Mouse (Mus musculus) forebrain, embryonic 13.5 days (tissue): ENCODE data around the gene Tgfbr3l. TPM values are rescaled to one million over a fixed set of nuclear protein-coding genes. Genes with fewer than 3 reads are reported as not detected.

Source experiments
- ATAC-seq: fragments of 200-750 bp; cut with Nextera tagmentation; 2 replicates; pipeline ENCODE4 v1.8.0; 2017
- H3K27ac ChIP-seq: fragments of 300-500 bp; sonication (generic); 2 replicates; pipeline ENCODE4 v1.5.1; 2015; ENCODE audit warnings: inconsistent platforms, mild to moderate bottlenecking, moderate library complexity
- H3K27me3 ChIP-seq: fragments of 300-500 bp; sonication (generic); 2 replicates; pipeline ENCODE4 v1.6.1; 2015; ENCODE audit warnings: mild to moderate bottlenecking, inconsistent platforms
- H3K36me3 ChIP-seq: fragments of 300-500 bp; sonication (generic); 2 replicates; pipeline ENCODE4 v1.6.1; 2015; ENCODE audit warnings: mild to moderate bottlenecking, inconsistent platforms; ENCODE audit not compliant: poor library complexity, severe bottlenecking
- H3K4me1 ChIP-seq: fragments of 300-500 bp; sonication (generic); 2 replicates; pipeline ENCODE4 v1.6.1; 2015; ENCODE audit warnings: inconsistent platforms
- H3K4me2 ChIP-seq: fragments of 300-500 bp; sonication (generic); 2 replicates; pipeline ENCODE4 v1.6.1; 2015; ENCODE audit warnings: inconsistent platforms, mild to moderate bottlenecking, moderate library complexity
- H3K4me3 ChIP-seq: fragments of 300-500 bp; sonication (generic); 2 replicates; pipeline ENCODE4 v1.5.1; 2015; ENCODE audit warnings: mild to moderate bottlenecking, inconsistent platforms
- H3K9ac ChIP-seq: fragments of 300-500 bp; sonication (generic); 2 replicates; pipeline ENCODE4 v1.6.1; 2015; ENCODE audit warnings: mild to moderate bottlenecking, inconsistent platforms
- H3K9me3 ChIP-seq: fragments of 300-500 bp; sonication (generic); replicated peaks from 2 replicates; pipeline ENCODE4 v1.6.1; 2016; ENCODE audit warnings: inconsistent platforms
- WGBS: fragments of 180-500 bp; shearing (Covaris S2); methylation state at CpG from one replicate; pipeline ENCODE4 v1.1.7; 2015; 5-methylcytosine and 5-hydroxymethylcytosine counted together
- polyA plus RNA-seq: library from polyadenylated mRNA; unstranded; fragments of >200 nt; fragmentation: Nextera tagmentation; extraction: Ambion mirVana; gene quantifications from 2 replicates; pipeline ENCODE4 v1.2.1, GENCODE M21; 2015

Tgfbr3l gene
- polyA plus RNA-seq, 1 experiment from 2014 or later: 4.1 TPM

GRCm38 (mm10) chr8:4216791-4217621, 31.0 kb upstream of the Tgfbr3l start, which contains the start of gene Prr36:
Gene Prr36, minus strand, starts transcription at chr8:4217459.
- Histone ChIP-seq H3K27ac (peak within 1 kb of the TSS; percentile 94), H3K9ac (peak within 1 kb of the TSS; percentile 95), H3K36me3 (peaks cover 15% of the 10 kb centered on the region), H3K27me3 (no peaks in the 10 kb centered on the region), H3K4me1 (peaks cover 35% of the 10 kb centered on the region), H3K4me3 (peak within 1 kb of the TSS; percentile 74), H3K4me2 (peak within 1 kb of the TSS; percentile 88), H3K9me3 (no peaks in the 10 kb centered on the region)
- WGBS: under 1% methylated on average over 44 of the region's 44 CpGs
- ATAC-seq: peak; percentile 92

- no peak for ATAC-seq
- WGBS: 98% methylated on average over 3 of the region's 3 CpGs
Measured at GRCm38 (mm10) chr8:4219617-4220016, 28.4 kb upstream of the Tgfbr3l start.

GRCm38 (mm10) chr8:4222059-4222458, 26.0 kb upstream of the Tgfbr3l start:
- Histone ChIP-seq H3K36me3 (no peaks in the 10 kb centered on the region), H3K4me2 (no peak overlapping the region), H3K9me3 (no peaks in the 10 kb centered on the region), H3K9ac (no peak overlapping the region), H3K27ac (no peak overlapping the region), H3K27me3 (peaks cover 19% of the 10 kb centered on the region), H3K4me1 (peaks cover 6% of the 10 kb centered on the region; the same call in 1 of the 2 replicates), H3K4me3 (no peak overlapping the region)
- ATAC-seq: no peak

More at GRCm38 (mm10) chr8:4219617-4220016, 28.4 kb upstream of the Tgfbr3l start:
- Histone ChIP-seq H3K4me2 (no peak overlapping the region), H3K27me3 (no peaks in the 10 kb centered on the region; the same call in 1 of the 2 replicates), H3K4me3 (no peak overlapping the region), H3K27ac (no peak overlapping the region), H3K9ac (no peak overlapping the region), H3K4me1 (peaks cover 15% of the 10 kb centered on the region), H3K36me3 (peaks cover 9% of the 10 kb centered on the region), H3K9me3 (no peaks in the 10 kb centered on the region)

GRCm38 (mm10) chr8:4226323-4226722, 21.7 kb upstream of the Tgfbr3l start:
- peak overlapping the region; percentile 9; the same call in 1 of the 2 replicates for H3K9ac ChIP-seq
- 30% methylated on average over 4 of the region's 4 CpGs for WGBS
- no peaks in the 10 kb centered on the region for H3K36me3 ChIP-seq
- H3K4me1 ChIP-seq: peaks cover 6% of the 10 kb centered on the region; the same call in 1 of the 2 replicates
- H3K27me3 ChIP-seq: peaks cover 30% of the 10 kb centered on the region
- peak overlapping the region; percentile 9; the same call in 1 of the 2 replicates for H3K4me3 ChIP-seq
- H3K9me3 ChIP-seq: no peaks in the 10 kb centered on the region
- H3K4me2 ChIP-seq: peak overlapping the region; percentile 49
- ATAC-seq: 0 out of 2 replicates have a peak, but pooled peaks have one; percentile 16
- H3K27ac ChIP-seq: no peak overlapping the region

GRCm38 (mm10) chr8:4226739-4227347, 21.2 kb upstream of the Tgfbr3l start, which contains the start of gene Lrrc8e:
Gene Lrrc8e, plus strand, starts transcription at chr8:4226827.
- Histone ChIP-seq H3K36me3 (no peaks in the 10 kb centered on the region), H3K27me3 (peaks cover 30% of the 10 kb centered on the region), H3K27ac (no peak within 1 kb of the TSS), H3K4me2 (peak within 1 kb of the TSS; percentile 49), H3K9me3 (no peaks in the 10 kb centered on the region), H3K4me3 (peak within 1 kb of the TSS; percentile 9), H3K9ac (peak within 1 kb of the TSS; percentile 9; the same call in 1 of the 2 replicates), H3K4me1 (peaks cover 6% of the 10 kb centered on the region; the same call in 1 of the 2 replicates)
- WGBS: 2% methylated on average over 33 of the region's 33 CpGs
- 0 out of 2 replicates have a peak, but pooled peaks have one; percentile 33 for ATAC-seq

GRCm38 (mm10) chr8:4227919-4228318, 20.1 kb upstream of the Tgfbr3l start:
- ATAC-seq: no peak
- Histone ChIP-seq H3K27ac (no peak overlapping the region), H3K36me3 (no peaks in the 10 kb centered on the region), H3K4me3 (no peak overlapping the region), H3K27me3 (peaks cover 30% of the 10 kb centered on the region), H3K9me3 (no peaks in the 10 kb centered on the region), H3K9ac (no peak overlapping the region), H3K4me1 (peaks cover 6% of the 10 kb centered on the region; the same call in 1 of the 2 replicates), H3K4me2 (no peak overlapping the region)
- 93% methylated on average over 4 of the region's 4 CpGs for WGBS

GRCm38 (mm10) chr8:4229784-4230183, 18.2 kb upstream of the Tgfbr3l start:
- no peak overlapping the region for H3K9ac ChIP-seq
- 64% methylated on average over 5 of the region's 5 CpGs for WGBS
- no peaks in the 10 kb centered on the region for H3K36me3 ChIP-seq
- no peak overlapping the region for H3K4me3 ChIP-seq
- no peak overlapping the region for H3K4me2 ChIP-seq
- H3K4me1 ChIP-seq: peaks cover 6% of the 10 kb centered on the region; the same call in 1 of the 2 replicates
- no peaks in the 10 kb centered on the region for H3K9me3 ChIP-seq
- no peak for ATAC-seq
- H3K27ac ChIP-seq: no peak overlapping the region
- peaks cover 29% of the 10 kb centered on the region for H3K27me3 ChIP-seq

- no peak overlapping the region for H3K27ac ChIP-seq
- H3K4me1 ChIP-seq: peaks cover 6% of the 10 kb centered on the region; the same call in 1 of the 2 replicates
- H3K4me2 ChIP-seq: no peak overlapping the region
- ATAC-seq: no peak
- no peaks in the 10 kb centered on the region for H3K9me3 ChIP-seq
- H3K9ac ChIP-seq: no peak overlapping the region
- peaks cover 24% of the 10 kb centered on the region for H3K27me3 ChIP-seq
- no peaks in the 10 kb centered on the region for H3K36me3 ChIP-seq
- WGBS: 66% methylated on average over 10 of the region's 10 CpGs
- no peak overlapping the region for H3K4me3 ChIP-seq
Measured at GRCm38 (mm10) chr8:4230612-4231351, 17.2 kb upstream of the Tgfbr3l start.

GRCm38 (mm10) chr8:4237814-4238433, 10.1 kb upstream of the Tgfbr3l start:
- H3K4me3 ChIP-seq: peak overlapping the region; percentile 69
- 15% methylated on average over 15 of the region's 15 CpGs for WGBS
- H3K4me1 ChIP-seq: peaks cover 34% of the 10 kb centered on the region
- ATAC-seq: no peak
- H3K9me3 ChIP-seq: no peaks in the 10 kb centered on the region
- H3K27ac ChIP-seq: peak overlapping the region; percentile 94
- peaks cover 21% of the 10 kb centered on the region for H3K36me3 ChIP-seq
- no peaks in the 10 kb centered on the region for H3K27me3 ChIP-seq
- H3K4me2 ChIP-seq: peak overlapping the region; percentile 89
- peak overlapping the region; percentile 75 for H3K9ac ChIP-seq

- Histone ChIP-seq H3K9ac (peak within 1 kb of the TSS; percentile 75), H3K4me3 (peak within 1 kb of the TSS; percentile 69), H3K9me3 (no peaks in the 10 kb centered on the region), H3K4me1 (peaks cover 34% of the 10 kb centered on the region), H3K27ac (peak within 1 kb of the TSS; percentile 94), H3K27me3 (no peaks in the 10 kb centered on the region), H3K4me2 (peak within 1 kb of the TSS; percentile 89), H3K36me3 (peaks cover 28% of the 10 kb centered on the region)
- peak; percentile 95 for ATAC-seq
- under 1% methylated on average over 62 of the region's 71 CpGs for WGBS
Measured at GRCm38 (mm10) chr8:4238434-4239192, 9.4 kb upstream of the Tgfbr3l start, which contains the start of the genes Map2k7 and Gm49320. Gene Map2k7, plus strand, starts transcription at chr8:4238740. Gene Gm49320, plus strand, starts transcription at chr8:4238865.
